Mouse (Mus musculus) effector memory CD4-positive, alpha-beta T cell, adult 7 months (primary cell): ENCODE measurements around the gene Vmn1r189. TPM values are rescaled to one million over a fixed set of nuclear protein-coding genes. Genes with fewer than 3 reads are reported as not detected.

Experiments
- polyA plus RNA-seq: library from polyadenylated mRNA; unstranded; fragments of 100-300 nt; shearing (Covaris generic); gene quantifications from one replicate; pipeline ENCODE4 v1.2.1, GENCODE M21; 2017

The Vmn1r189 gene
- not detected for polyA plus RNA-seq

DNA sequence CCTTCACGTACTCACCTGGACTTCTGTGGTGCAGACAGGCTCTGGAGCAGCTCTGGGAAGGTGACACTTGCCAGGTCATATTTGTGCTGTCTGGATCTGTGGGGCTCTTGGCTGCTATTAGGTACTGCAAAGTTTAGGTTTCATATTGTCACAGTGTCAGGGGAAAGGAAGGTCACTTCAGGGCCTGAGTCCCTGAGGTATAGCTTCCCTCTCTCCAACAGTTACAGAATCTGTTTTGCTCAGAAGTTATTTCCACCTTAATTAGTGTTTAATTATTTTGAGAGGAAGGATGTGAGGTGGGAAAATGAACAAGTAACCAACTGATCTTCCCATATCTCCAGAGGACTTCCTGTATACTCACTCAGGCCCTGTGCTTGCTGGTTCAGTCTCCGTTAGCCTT lies at the start of gene Vmn1r189:
Gene Vmn1r189 (minus strand): TSS at position 101 of the 400 bp plus-strand sequence.

DNA sequence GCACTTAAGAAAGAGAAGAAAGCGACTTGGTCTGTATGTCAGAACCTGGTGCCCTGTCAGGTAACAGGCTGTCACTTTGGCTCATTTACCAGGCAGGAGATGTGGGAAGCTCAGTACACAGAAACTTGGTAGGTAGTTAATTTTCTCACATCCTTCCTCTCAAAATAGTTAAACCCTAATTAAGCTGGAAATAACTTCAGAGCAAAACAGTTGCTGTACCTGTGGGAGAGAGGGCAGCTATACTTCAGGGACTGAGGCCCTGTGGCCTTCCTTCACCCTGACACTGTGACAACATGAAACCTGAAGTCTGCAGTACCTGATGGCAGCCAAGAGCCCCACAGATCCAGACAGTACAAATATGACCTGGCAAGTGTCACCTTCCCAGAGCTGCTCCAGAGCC lies 21.5 kb downstream of the Vmn1r189 start, which contains the start of gene Vmn1r188:
Gene Vmn1r188 (plus strand): TSS at position 301 of the 400 bp plus-strand sequence.

Other genes starting within 250 kb of the Vmn1r189 start
- 2.4 TPM for gene Zfp184, start 160.7 kb downstream of the Vmn1r189 start, polyA plus RNA-seq
- gene Pom121l2, start 124.6 kb downstream of the Vmn1r189 start, polyA plus RNA-seq: not detected
- 6.0 TPM for gene Prss16, start 96.1 kb downstream of the Vmn1r189 start, polyA plus RNA-seq
- not detected for gene Hist1h2ah, start 70.3 kb downstream of the Vmn1r189 start, polyA plus RNA-seq
- not detected for gene Hist1h2bk, start 70.0 kb downstream of the Vmn1r189 start, polyA plus RNA-seq
- 10.9 TPM for gene Hist1h4i, start 64.5 kb downstream of the Vmn1r189 start, polyA plus RNA-seq
- gene Hist1h2ag, start 62.9 kb downstream of the Vmn1r189 start, polyA plus RNA-seq: not detected
- 1.3 TPM for gene Hist1h2bj, start 62.6 kb downstream of the Vmn1r189 start, polyA plus RNA-seq
- not detected for gene Vmn1r188, start 21.4 kb downstream of the Vmn1r189 start, polyA plus RNA-seq
- not detected for gene Vmn1r191, start 78.1 kb upstream of the Vmn1r189 start, polyA plus RNA-seq
- gene Vmn1r192, start 85.3 kb upstream of the Vmn1r189 start, polyA plus RNA-seq: not detected
- 0.06 TPM for gene Vmn1r193, start 117.3 kb upstream of the Vmn1r189 start, polyA plus RNA-seq
- gene Vmn1r194, start 138.4 kb upstream of the Vmn1r189 start, polyA plus RNA-seq: not detected
- not detected for gene Vmn1r195, start 164.7 kb upstream of the Vmn1r189 start, polyA plus RNA-seq
- gene Vmn1r196, start 184.1 kb upstream of the Vmn1r189 start, polyA plus RNA-seq: 0.15 TPM
- not detected for gene Vmn1r197, start 218.8 kb upstream of the Vmn1r189 start, polyA plus RNA-seq
- 0.46 TPM for gene Vmn1r198, start 244.5 kb upstream of the Vmn1r189 start, polyA plus RNA-seq